29 mouse cellular contexts compared by ENCODE assay signal in genomic region chr2:122407607-122408006, GRCm38 (mm10). TPM values are rescaled to one million over a fixed set of nuclear protein-coding genes. Genes with fewer than 3 reads are reported as not detected.
DNase-seq lines count a peak whose midpoint lies in the region; ATAC-seq lines count a peak whose summit lies in the region.
"Had no signal": no experiment of that assay in that cellular context is flagged by ENCODE, and none has a peak within 500 bp of the region (broad histone marks: within the 10 kb centered on the region; RNA-seq: fewer than 3 reads in every experiment).

No protein-coding gene starts in this region.

- WGBS in intestine, embryonic 16.5 days, result 98% methylated on average over 2 of the region's 2 CpGs

- H3K4me3 ChIP-seq in intestine, embryonic 16.5 days (ENCODE audit: low read length), result no peak overlapping the region
- H3K4me3 ChIP-seq: forebrain, embryonic 10.5 days; forebrain, embryonic 13.5 days; heart, embryonic 12.5 days; heart, embryonic 15.5 days had no signal

- no peaks in the 10 kb centered on the region for H3K9me3 ChIP-seq in intestine, embryonic 16.5 days (ENCODE audit: control insufficient read depth, low read length)
- H3K9me3 ChIP-seq: forebrain, embryonic 10.5 days; forebrain, embryonic 13.5 days; G1E; heart, embryonic 12.5 days; heart, embryonic 15.5 days had no signal

- DNase-seq in adipocyte (ENCODE audit: low spot score), result peak; percentile 1
- DNase-seq in embryo, embryonic 9.5 days (ENCODE audit: extremely low spot score), result no peak
- no peak for DNase-seq in layer of hippocampus, adult 9-11 months
- DNase-seq: adrenal gland, postnatal 10 days; adrenal gland, postnatal 36 days; cerebellum, adult 11 months; cerebellum, adult 2 months; cerebellum, adult 9-11 months; cerebellum, postnatal 25 days; embryo, embryonic 11 days; gastrocnemius, postnatal 10 days; gastrocnemius, postnatal 36 days; heart, adult 11 months; heart, postnatal 10 days; heart, postnatal 36 days had no signal

- H3K27ac ChIP-seq in intestine, embryonic 16.5 days (ENCODE audit: low read length), result no peak overlapping the region
- H3K27ac ChIP-seq: forebrain, embryonic 10.5 days; forebrain, embryonic 13.5 days; heart, embryonic 15.5 days; hindbrain, embryonic 14.5 days; hindbrain, postnatal 0 days had no signal

- H3K27me3 ChIP-seq in intestine, embryonic 16.5 days (replicated peaks; ENCODE audit: control insufficient read depth, insufficient read depth, low read length), result no peaks in the 10 kb centered on the region
- H3K27me3 ChIP-seq: forebrain, embryonic 13.5 days; heart, embryonic 12.5 days; heart, embryonic 15.5 days had no signal

- peak; percentile 89 for ATAC-seq in granulocyte monocyte progenitor cell, adult 5-6 weeks (replicated peaks; ENCODE audit: poor library complexity, severe bottlenecking)
- ATAC-seq in megakaryocyte progenitor cell, adult 5-6 weeks (replicated peaks; ENCODE audit: poor library complexity), result peak; percentile 71
- ATAC-seq in intestine, embryonic 16.5 days, result no peak
- ATAC-seq: forebrain, embryonic 13.5 days; forebrain, embryonic 16.5 days; hindbrain, postnatal 0 days; inflammation-experienced regulatory T-cells, adult 6 months; intestine, postnatal 0 days had no signal

- no peak overlapping the region for H3K9ac ChIP-seq in intestine, embryonic 16.5 days (ENCODE audit: low read depth, low read length)
- H3K9ac ChIP-seq: forebrain, embryonic 13.5 days; heart, embryonic 12.5 days; heart, embryonic 15.5 days; hindbrain, embryonic 14.5 days had no signal

- H3K36me3 ChIP-seq in intestine, embryonic 16.5 days (ENCODE audit: control insufficient read depth, insufficient read depth, low read length), result no peaks in the 10 kb centered on the region
- H3K36me3 ChIP-seq: forebrain, embryonic 10.5 days; G1E; heart, embryonic 12.5 days; heart, embryonic 15.5 days had no signal

- H3K4me1 ChIP-seq in intestine, embryonic 16.5 days (ENCODE audit: control insufficient read depth, insufficient read depth, low read length), result no peaks in the 10 kb centered on the region
- H3K4me1 ChIP-seq: forebrain, embryonic 10.5 days; forebrain, embryonic 13.5 days; heart, embryonic 12.5 days; heart, embryonic 15.5 days had no signal

- no peak overlapping the region for H3K4me2 ChIP-seq in intestine, embryonic 16.5 days (ENCODE audit: low read depth, low read length)
- H3K4me2 ChIP-seq: forebrain, embryonic 13.5 days; heart, embryonic 12.5 days; heart, embryonic 15.5 days; hindbrain, embryonic 14.5 days had no signal

RNA-seq across cellular contexts. Expression of gene Slc28a2, which starts 18.7 kb away (rescaled TPM):
- total RNA-seq in granulocyte monocyte progenitor cell, adult 5-6 weeks (2014; fragmentation: Nextera tagmentation), result 50.9 and 68.1 TPM in 2 replicates
- 64.3 and 72.5 TPM in 2 replicates for total RNA-seq in granulocyte monocyte progenitor cell, adult 5-6 weeks (2017)
- 61.0 and 68.7 TPM in 2 replicates for total RNA-seq in megakaryocyte progenitor cell, adult 5-6 weeks (2015)
- total RNA-seq in megakaryocyte progenitor cell, adult 5-6 weeks (2017), result 72.2 and 78.8 TPM in 2 replicates
- 93.5 and 105 TPM in 2 replicates for polyA plus RNA-seq in intestine, embryonic 16.5 days (2015; fragmentation: Nextera tagmentation; extraction: Ambion mirVana)
- polyA plus RNA-seq: forebrain, embryonic 10.5 days; forebrain, embryonic 13.5 days; hindbrain, embryonic 11.5 days; hindbrain, postnatal 0 days had no signal

RNA-seq across cellular contexts. Expression of gene Shf, which starts 38.6 kb away (rescaled TPM):
- 2.0 and 6.4 TPM in 2 replicates for total RNA-seq in granulocyte monocyte progenitor cell, adult 5-6 weeks (2014; fragmentation: Nextera tagmentation)
- total RNA-seq in granulocyte monocyte progenitor cell, adult 5-6 weeks (2017), result 1.9 and 3.8 TPM in 2 replicates
- 2.2 and 3.7 TPM in 2 replicates for total RNA-seq in megakaryocyte progenitor cell, adult 5-6 weeks (2015)
- total RNA-seq in megakaryocyte progenitor cell, adult 5-6 weeks (2017), result 2.1 and 2.4 TPM in 2 replicates
- 1.9 and 2.2 TPM in 2 replicates for polyA plus RNA-seq in intestine, embryonic 16.5 days (2015; fragmentation: Nextera tagmentation; extraction: Ambion mirVana)
